ENCODE assay signal across 10 mouse cellular contexts in the genomic region with DNA sequence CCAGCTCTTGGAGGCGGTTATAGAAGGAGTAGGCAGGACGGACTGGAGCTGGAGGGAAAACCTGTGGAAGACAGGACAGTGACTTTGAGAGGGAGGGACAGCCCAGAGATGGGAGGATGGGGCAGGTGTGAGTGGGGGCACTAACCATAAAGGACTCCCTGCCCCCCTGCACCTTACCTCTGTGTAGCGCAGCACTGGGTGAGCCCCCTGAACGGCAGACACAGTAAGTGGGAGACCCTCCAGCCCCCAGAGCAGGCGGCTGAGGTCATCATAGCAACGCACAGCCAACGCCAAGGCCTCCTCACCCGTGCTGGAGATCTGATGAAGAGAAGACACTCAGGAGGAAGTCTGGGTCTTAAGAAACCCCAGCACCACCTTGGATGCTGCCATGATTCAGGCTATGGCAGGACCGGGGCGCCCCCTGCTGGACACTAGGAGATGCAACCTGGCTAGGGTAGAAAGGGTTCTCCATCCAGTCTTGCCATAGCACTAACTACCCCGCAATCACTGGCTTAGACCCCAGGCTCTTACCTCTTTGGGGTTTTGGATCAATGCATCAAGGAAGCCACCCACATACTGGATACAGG. TPM values are rescaled to one million over a fixed set of nuclear protein-coding genes. Genes with fewer than 3 reads are reported as not detected.
DNase-seq lines count a peak whose midpoint lies in the region; ATAC-seq lines count a peak whose summit lies in the region.
"Had no signal": no experiment of that assay in that cellular context is flagged by ENCODE, and none has a peak within 500 bp of the region (broad histone marks: within the 10 kb centered on the region; RNA-seq: fewer than 3 reads in every experiment).

No protein-coding gene starts in this region.

- WGBS in embryonic facial prominence, embryonic 12.5 days = 71% methylated on average over 11 of the region's 11 CpGs
- WGBS in hindbrain, embryonic 12.5 days = 77% methylated on average over 11 of the region's 11 CpGs
- WGBS in midbrain, embryonic 12.5 days = 73% methylated on average over 11 of the region's 11 CpGs

- H3K4me3 ChIP-seq in embryonic facial prominence, embryonic 12.5 days = no peak overlapping the region
- no peak overlapping the region for H3K4me3 ChIP-seq in hindbrain, embryonic 12.5 days
- no peak overlapping the region for H3K4me3 ChIP-seq in midbrain, embryonic 12.5 days
- H3K4me3 ChIP-seq: embryonic facial prominence, embryonic 13.5 days; myocyte had no signal

- H3K4me1 ChIP-seq in embryonic facial prominence, embryonic 12.5 days = peaks cover 8% of the 10 kb centered on the region
- peaks cover 8% of the 10 kb centered on the region for H3K4me1 ChIP-seq in hindbrain, embryonic 12.5 days
- peaks cover 12% of the 10 kb centered on the region for H3K4me1 ChIP-seq in midbrain, embryonic 12.5 days

- no peak overlapping the region for H3K9ac ChIP-seq in embryonic facial prominence, embryonic 12.5 days
- no peak overlapping the region for H3K9ac ChIP-seq in hindbrain, embryonic 12.5 days
- H3K9ac ChIP-seq in midbrain, embryonic 12.5 days (replicated peaks) = no peak overlapping the region
- H3K9ac ChIP-seq: embryonic facial prominence, embryonic 13.5 days had no signal

- no peak overlapping the region for H3K4me2 ChIP-seq in embryonic facial prominence, embryonic 12.5 days (replicated peaks)
- no peak overlapping the region for H3K4me2 ChIP-seq in hindbrain, embryonic 12.5 days (replicated peaks)
- H3K4me2 ChIP-seq in midbrain, embryonic 12.5 days (replicated peaks) = no peak overlapping the region
- H3K4me2 ChIP-seq: embryonic facial prominence, embryonic 13.5 days had no signal

- H3K27me3 ChIP-seq in embryonic facial prominence, embryonic 12.5 days = no peaks in the 10 kb centered on the region
- no peaks in the 10 kb centered on the region for H3K27me3 ChIP-seq in hindbrain, embryonic 12.5 days
- H3K27me3 ChIP-seq in midbrain, embryonic 12.5 days = no peaks in the 10 kb centered on the region
- H3K27me3 ChIP-seq: embryonic facial prominence, embryonic 13.5 days had no signal

- ATAC-seq in embryonic facial prominence, embryonic 12.5 days (ENCODE audit: insufficient number of reproducible peaks, insufficient read depth, low FRiP score, low TSS enrichment) = 0 out of 2 replicates have a peak, but pooled peaks have one; percentile 2
- ATAC-seq in hindbrain, embryonic 12.5 days (ENCODE audit: low FRiP score) = peak; percentile 35
- peak; percentile 50 for ATAC-seq in midbrain, embryonic 12.5 days (ENCODE audit: low FRiP score, low read depth)

- peaks cover 82% of the 10 kb centered on the region for H3K36me3 ChIP-seq in embryonic facial prominence, embryonic 12.5 days
- H3K36me3 ChIP-seq in hindbrain, embryonic 12.5 days = peaks cover 85% of the 10 kb centered on the region
- H3K36me3 ChIP-seq in midbrain, embryonic 12.5 days = peaks cover 84% of the 10 kb centered on the region

- no peak overlapping the region for H3K27ac ChIP-seq in embryonic facial prominence, embryonic 12.5 days
- no peak overlapping the region for H3K27ac ChIP-seq in hindbrain, embryonic 12.5 days
- H3K27ac ChIP-seq in midbrain, embryonic 12.5 days (replicated peaks) = no peak overlapping the region
- H3K27ac ChIP-seq: embryonic facial prominence, embryonic 13.5 days had no signal

- DNase-seq in left cerebral cortex, adult 18-20 months (ENCODE audit: low spot score in 2 of 2) = peak; percentile 54 to 71
- DNase-seq in left cerebral cortex, adult 11 months (ENCODE audit: low spot score) = no peak
- DNase-seq in T-cell, adult 2 months (ENCODE audit: low spot score) = peak; percentile 68
- peak; percentile 71 for DNase-seq in left cerebral cortex, postnatal 4 days
- peak; percentile 83 for DNase-seq in testis, postnatal 10 days (ENCODE audit: low spot score)

- intact Hi-C loops in left cerebral cortex, postnatal 4 days (cut with DNase I) = loop anchor here (5.0 kb wide), 1 partner anchor 66 kb away; no protein-coding TSS in a partner anchor

- no peaks in the 10 kb centered on the region for H3K9me3 ChIP-seq in embryonic facial prominence, embryonic 12.5 days
- no peaks in the 10 kb centered on the region for H3K9me3 ChIP-seq in hindbrain, embryonic 12.5 days (replicated peaks)
- H3K9me3 ChIP-seq in midbrain, embryonic 12.5 days = no peaks in the 10 kb centered on the region
- H3K9me3 ChIP-seq: embryonic facial prominence, embryonic 13.5 days had no signal

RNA-seq across cellular contexts. Expression of a gene that starts 5.5 kb away (rescaled TPM):
- 10 to 100 TPM; 94.2 to 94.3 TPM for total RNA-seq in left cerebral cortex, adult 18-20 months (2021)
- 29.6 and 30.2 TPM in 2 replicates for polyA plus RNA-seq in embryonic facial prominence, embryonic 12.5 days (2016; fragmentation: Nextera tagmentation; extraction: Ambion mirVana)
- polyA plus RNA-seq in hindbrain, embryonic 12.5 days (2016; fragmentation: Nextera tagmentation; extraction: Ambion mirVana) = 29.0 and 33.6 TPM in 2 replicates
- total RNA-seq in left cerebral cortex, postnatal 4 days (2021) = 10 to 100 TPM; 83.6 to 85.6 TPM
- 27.4 and 28.2 TPM in 2 replicates for polyA plus RNA-seq in midbrain, embryonic 12.5 days (2016; fragmentation: Nextera tagmentation; extraction: Ambion mirVana)

RNA-seq across cellular contexts. Expression of a gene that starts 16.7 kb away (rescaled TPM):
- total RNA-seq in left cerebral cortex, adult 18-20 months (2021) = 10 to 100 TPM; 85.2 to 88.4 TPM
- polyA plus RNA-seq in embryonic facial prominence, embryonic 12.5 days (2016; fragmentation: Nextera tagmentation; extraction: Ambion mirVana) = 104 and 119 TPM in 2 replicates
- polyA plus RNA-seq in hindbrain, embryonic 12.5 days (2016; fragmentation: Nextera tagmentation; extraction: Ambion mirVana) = 101 and 113 TPM in 2 replicates
- 100 to 1,000 TPM; 101 to 103 TPM for total RNA-seq in left cerebral cortex, postnatal 4 days (2021)
- polyA plus RNA-seq in midbrain, embryonic 12.5 days (2016; fragmentation: Nextera tagmentation; extraction: Ambion mirVana) = 97.7 and 115 TPM in 2 replicates

RNA-seq across cellular contexts. Expression of a gene that starts 20.8 kb away (rescaled TPM):
- total RNA-seq in left cerebral cortex, adult 18-20 months (2021) = not detected
- polyA plus RNA-seq in embryonic facial prominence, embryonic 12.5 days (2016; fragmentation: Nextera tagmentation; extraction: Ambion mirVana) = 2.1 and 2.7 TPM in 2 replicates
- 0.77 and 0.97 TPM in 2 replicates for polyA plus RNA-seq in hindbrain, embryonic 12.5 days (2016; fragmentation: Nextera tagmentation; extraction: Ambion mirVana)
- under 1 TPM in 1 of 2 experiments, not detected in 1; 0.20 TPM for total RNA-seq in left cerebral cortex, postnatal 4 days (2021)
- 0.65 and 0.93 TPM in 2 replicates for polyA plus RNA-seq in midbrain, embryonic 12.5 days (2016; fragmentation: Nextera tagmentation; extraction: Ambion mirVana)
- polyA plus RNA-seq: myocyte had no signal
